Mouse (Mus musculus): ENCODE measurements around the gene Ptprk.
A peak's percentile ranks its signal among the peaks of the same experiment; 100 is the strongest.

Gene Ptprk

GRCm38 (mm10) chr10:28113879-28114278, 39.3 kb downstream of the Ptprk start:
- peak; percentile 57 for DNase-seq

- DNase-seq: no peak
Measured at GRCm38 (mm10) chr10:28116982-28117381, 42.4 kb downstream of the Ptprk start.

GRCm38 (mm10) chr10:28118783-28119365, 44.3 kb downstream of the Ptprk start:
- DNase-seq: no peak

GRCm38 (mm10) chr10:28123881-28124280, 49.3 kb downstream of the Ptprk start:
- no peak for DNase-seq

GRCm38 (mm10) chr10:28128011-28128410, 53.4 kb downstream of the Ptprk start:
- DNase-seq: no peak

GRCm38 (mm10) chr10:28128450-28128849, 53.8 kb downstream of the Ptprk start:
- DNase-seq: no peak

GRCm38 (mm10) chr10:28130422-28130821, 55.8 kb downstream of the Ptprk start:
- no peak for DNase-seq

- no peak for DNase-seq
Measured at GRCm38 (mm10) chr10:28133770-28134169, 59.1 kb downstream of the Ptprk start.

- no peak for DNase-seq
Measured at GRCm38 (mm10) chr10:28138399-28138798, 63.8 kb downstream of the Ptprk start.

GRCm38 (mm10) chr10:28144459-28144858, 69.8 kb downstream of the Ptprk start:
- DNase-seq: no peak

- no peak for DNase-seq
Measured at GRCm38 (mm10) chr10:28145326-28145725, 70.7 kb downstream of the Ptprk start.

- DNase-seq: no peak
Measured at GRCm38 (mm10) chr10:28155688-28156685, 81.4 kb downstream of the Ptprk start.

GRCm38 (mm10) chr10:28159716-28160115, 85.1 kb downstream of the Ptprk start:
- no peak for DNase-seq

GRCm38 (mm10) chr10:28161306-28161705, 86.7 kb downstream of the Ptprk start:
- DNase-seq: no peak

GRCm38 (mm10) chr10:28164250-28164649, 89.6 kb downstream of the Ptprk start:
- peak; percentile 54 for DNase-seq

GRCm38 (mm10) chr10:28164746-28165145, 90.1 kb downstream of the Ptprk start:
- DNase-seq: no peak

- no peak for DNase-seq
Measured at GRCm38 (mm10) chr10:28166610-28167009, 92.0 kb downstream of the Ptprk start.

- DNase-seq: no peak
Measured at GRCm38 (mm10) chr10:28167097-28167496, 92.5 kb downstream of the Ptprk start.

GRCm38 (mm10) chr10:28171196-28171595, 96.6 kb downstream of the Ptprk start:
- no peak for DNase-seq

- no peak for DNase-seq
Measured at GRCm38 (mm10) chr10:28178876-28179275, 104.3 kb downstream of the Ptprk start.

- DNase-seq: no peak
Measured at GRCm38 (mm10) chr10:28182081-28182480, 107.5 kb downstream of the Ptprk start.

- DNase-seq: no peak
Measured at GRCm38 (mm10) chr10:28184675-28185074, 110.1 kb downstream of the Ptprk start.

GRCm38 (mm10) chr10:28185326-28185725, 110.7 kb downstream of the Ptprk start:
- DNase-seq: no peak

All from kidney, postnatal 10 days (tissue).